Mouse (Mus musculus) midbrain, embryonic 16.5 days (tissue): ENCODE data around the gene Mcrip1. TPM values are rescaled to one million over a fixed set of nuclear protein-coding genes. Genes with fewer than 3 reads are reported as not detected.

Experiments
- polyA plus RNA-seq: library from polyadenylated mRNA; unstranded; fragments of >200 nt; fragmentation: Nextera tagmentation; extraction: Ambion mirVana; gene quantifications from 2 replicates; pipeline ENCODE4 v1.2.1, GENCODE M21; 2015

Gene Mcrip1
- polyA plus RNA-seq, 1 experiment from 2014 or later: 232 TPM

Other genes with a start within 250 kb of the Mcrip1 start
- gene Actg1, start 201.2 kb downstream of the Mcrip1 start, polyA plus RNA-seq: 4,277 and 4,299 TPM in 2 replicates
- 1.2 and 1.3 TPM in 2 replicates for gene Fscn2, start 188.2 kb downstream of the Mcrip1 start, polyA plus RNA-seq
- gene Faap100, start 171.0 kb downstream of the Mcrip1 start, polyA plus RNA-seq: 119 and 126 TPM in 2 replicates
- 28.7 and 30.4 TPM in 2 replicates for gene Nploc4, start 112.0 kb downstream of the Mcrip1 start, polyA plus RNA-seq
- gene Tspan10, start 107.1 kb downstream of the Mcrip1 start, polyA plus RNA-seq: not detected in 2 replicates
- gene Pde6g, start 96.2 kb downstream of the Mcrip1 start, polyA plus RNA-seq: 0.34 and 0.36 TPM in 2 replicates
- gene Oxld1, start 91.7 kb downstream of the Mcrip1 start, polyA plus RNA-seq: 10.9 and 11.7 TPM in 2 replicates
- gene Ccdc137, start 91.6 kb downstream of the Mcrip1 start, polyA plus RNA-seq: 25.4 and 28.2 TPM in 2 replicates
- 51.5 and 58.7 TPM in 2 replicates for gene Arl16, start 82.1 kb downstream of the Mcrip1 start, polyA plus RNA-seq
- 118 and 130 TPM in 2 replicates for gene Mrpl12, start 65.1 kb downstream of the Mcrip1 start, polyA plus RNA-seq
- gene Slc25a10, start 57.9 kb downstream of the Mcrip1 start, polyA plus RNA-seq: 23.1 and 24.8 TPM in 2 replicates
- gene Gcgr, start 19.0 kb downstream of the Mcrip1 start, polyA plus RNA-seq: 0.13 and 0.31 TPM in 2 replicates
- not detected in 2 replicates for gene Ppp1r27, start 1.4 kb upstream of the Mcrip1 start, polyA plus RNA-seq
- gene P4hb, start 23.5 kb upstream of the Mcrip1 start, polyA plus RNA-seq: 233 and 257 TPM in 2 replicates
- gene Arhgdia, start 31.9 kb upstream of the Mcrip1 start, polyA plus RNA-seq: 439 and 443 TPM in 2 replicates
- 194 and 223 TPM in 2 replicates for gene Alyref, start 48.6 kb upstream of the Mcrip1 start, polyA plus RNA-seq
- gene Anapc11, start 48.7 kb upstream of the Mcrip1 start, polyA plus RNA-seq: 189 and 196 TPM in 2 replicates
- not detected in 2 replicates for gene Npb, start 58.8 kb upstream of the Mcrip1 start, polyA plus RNA-seq
- gene Pcyt2, start 68.2 kb upstream of the Mcrip1 start, polyA plus RNA-seq: 218 and 239 TPM in 2 replicates
- 39.3 and 46.2 TPM in 2 replicates for gene Sirt7, start 75.5 kb upstream of the Mcrip1 start, polyA plus RNA-seq
- gene Mafg, start 83.9 kb upstream of the Mcrip1 start, polyA plus RNA-seq: 37.5 and 39.1 TPM in 2 replicates
- gene Pycr1, start 94.0 kb upstream of the Mcrip1 start, polyA plus RNA-seq: 18.1 TPM in 2 replicates
- 1.1 TPM in 2 replicates for gene Myadml2, start 98.4 kb upstream of the Mcrip1 start, polyA plus RNA-seq
- gene Notum, start 111.4 kb upstream of the Mcrip1 start, polyA plus RNA-seq: 1.1 and 1.9 TPM in 2 replicates
- gene Aspscr1, start 123.2 kb upstream of the Mcrip1 start, polyA plus RNA-seq: 144 and 145 TPM in 2 replicates
- 88.8 and 92.2 TPM in 2 replicates for gene Cenpx, start 164.0 kb upstream of the Mcrip1 start, polyA plus RNA-seq
- gene Lrrc45, start 164.2 kb upstream of the Mcrip1 start, polyA plus RNA-seq: 86.6 and 87.9 TPM in 2 replicates
- gene Rac3, start 171.7 kb upstream of the Mcrip1 start, polyA plus RNA-seq: 624 and 719 TPM in 2 replicates
- 5.8 and 7.0 TPM in 2 replicates for gene Dcxr, start 177.6 kb upstream of the Mcrip1 start, polyA plus RNA-seq
- 0.87 and 1.6 TPM in 2 replicates for gene Cbr2, start 182.4 kb upstream of the Mcrip1 start, polyA plus RNA-seq
- 1.3 and 2.8 TPM in 2 replicates for gene Hmga1b, start 213.1 kb upstream of the Mcrip1 start, polyA plus RNA-seq
- gene Rfng, start 234.5 kb upstream of the Mcrip1 start, polyA plus RNA-seq: 133 and 145 TPM in 2 replicates
- gene Gps1, start 234.5 kb upstream of the Mcrip1 start, polyA plus RNA-seq: 270 and 288 TPM in 2 replicates
- 38.1 and 42.2 TPM in 2 replicates for gene Dus1l, start 246.7 kb upstream of the Mcrip1 start, polyA plus RNA-seq